Comparison of ENCODE assay signal across 9 mouse cellular contexts in the genomic region with DNA sequence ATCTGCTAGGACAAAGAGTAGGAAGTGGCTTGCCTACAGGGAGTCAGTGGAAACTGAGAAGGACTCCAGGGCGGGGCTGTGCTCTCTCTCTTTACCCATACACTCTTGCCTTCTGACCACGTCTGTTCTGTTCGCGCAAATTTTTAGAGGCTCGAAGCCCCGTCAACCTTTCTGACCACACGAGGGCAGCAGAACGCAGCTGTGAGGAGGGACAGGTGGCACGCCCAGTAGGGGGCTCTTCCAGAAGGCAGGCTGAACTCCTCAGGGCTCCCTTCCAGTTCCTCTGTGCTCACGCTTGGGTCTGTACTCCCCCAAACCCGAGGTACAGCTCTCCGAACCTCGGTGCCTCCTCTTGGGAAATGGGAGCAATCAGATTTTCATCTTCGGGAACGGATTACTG.
DNase-seq lines count a peak whose midpoint lies in the region; ATAC-seq lines count a peak whose summit lies in the region.
"Had no signal": no experiment of that assay in that cellular context is flagged by ENCODE, and none has a peak within 500 bp of the region (broad histone marks: within the 10 kb centered on the region; RNA-seq: fewer than 3 reads in every experiment).

No protein-coding gene starts in this region.

- ATAC-seq in forebrain, embryonic 14.5 days = peak; percentile 42
- ATAC-seq in hindbrain, embryonic 14.5 days (ENCODE audit: low FRiP score) = peak; percentile 18; the same call in 1 of the 2 replicates
- ATAC-seq in megakaryocyte-erythroid progenitor cell, adult 5-6 weeks (replicated peaks; ENCODE audit: low FRiP score, low TSS enrichment, poor library complexity, severe bottlenecking) = peak; percentile 71

- H3K4me2 ChIP-seq in forebrain, embryonic 14.5 days (ENCODE audit: low read length) = peak overlapping the region; percentile 77
- H3K4me2 ChIP-seq in hindbrain, embryonic 14.5 days (replicated peaks) = peak overlapping the region; percentile 18; the same call in 1 of the 2 replicates
- H3K4me2 ChIP-seq: heart, embryonic 15.5 days had no signal

- H3K4me1 ChIP-seq in forebrain, embryonic 14.5 days (ENCODE audit: control insufficient read depth, insufficient read depth, low read length) = peaks cover 35% of the 10 kb centered on the region
- H3K4me1 ChIP-seq in hindbrain, embryonic 14.5 days (replicated peaks; ENCODE audit: control insufficient read depth, insufficient read depth, low read length) = peaks cover 25% of the 10 kb centered on the region

- DNase-seq in ES-CJ7 (ENCODE audit: low read depth, low spot score) = peak; percentile 90
- peak; percentile 84 for DNase-seq in c-Kit-positive CD71-negative TER-119-negative erythroid progenitor cells, embryonic 14.5 days (ENCODE audit: low read depth)
- peak; percentile 95 for DNase-seq in forebrain, embryonic 14.5 days (ENCODE audit: low spot score)
- DNase-seq in hindbrain, embryonic 14.5 days (ENCODE audit: low spot score) = peak; percentile 94
- peak; percentile 86 for DNase-seq in left cerebral cortex, adult 18-20 months (ENCODE audit: low spot score in 2 of 2)
- DNase-seq in right cerebral cortex, postnatal 36 days (ENCODE audit: low spot score in 2 of 2) = peak; percentile 63
- DNase-seq in urinary bladder, postnatal 36 days (ENCODE audit: low spot score in 2 of 2) = peak; percentile 67 to 70

- no peaks in the 10 kb centered on the region for H3K36me3 ChIP-seq in forebrain, embryonic 14.5 days (ENCODE audit: control insufficient read depth, insufficient read depth, low read length)
- H3K36me3 ChIP-seq in hindbrain, embryonic 14.5 days (replicated peaks; ENCODE audit: control insufficient read depth, insufficient read depth) = no peaks in the 10 kb centered on the region
- H3K36me3 ChIP-seq: heart, embryonic 15.5 days had no signal

- no peak overlapping the region for H3K4me3 ChIP-seq in forebrain, embryonic 14.5 days (ENCODE audit: low read depth, low read length)
- no peak overlapping the region for H3K4me3 ChIP-seq in hindbrain, embryonic 14.5 days (replicated peaks; ENCODE audit: low read length)
- H3K4me3 ChIP-seq: heart, embryonic 15.5 days had no signal

- H3K27me3 ChIP-seq in forebrain, embryonic 14.5 days (replicated peaks; ENCODE audit: control insufficient read depth, insufficient read depth, low read length) = no peaks in the 10 kb centered on the region
- H3K27me3 ChIP-seq in hindbrain, embryonic 14.5 days (ENCODE audit: control insufficient read depth, insufficient read depth, low read length) = peaks cover 4% of the 10 kb centered on the region

- H3K9me3 ChIP-seq in forebrain, embryonic 14.5 days (replicated peaks; ENCODE audit: control insufficient read depth, low read length) = no peaks in the 10 kb centered on the region
- no peaks in the 10 kb centered on the region for H3K9me3 ChIP-seq in hindbrain, embryonic 14.5 days (ENCODE audit: control insufficient read depth, low read length)
- H3K9me3 ChIP-seq: heart, embryonic 15.5 days had no signal

- no peak overlapping the region; the same call in 1 of the 2 replicates for H3K27ac ChIP-seq in forebrain, embryonic 14.5 days (ENCODE audit: low read depth, low read length)
- H3K27ac ChIP-seq in hindbrain, embryonic 14.5 days = no peak overlapping the region
- H3K27ac ChIP-seq: heart, embryonic 15.5 days had no signal

- H3K9ac ChIP-seq in forebrain, embryonic 14.5 days (ENCODE audit: low read length) = no peak overlapping the region
- no peak overlapping the region for H3K9ac ChIP-seq in hindbrain, embryonic 14.5 days
- H3K9ac ChIP-seq: heart, embryonic 15.5 days had no signal

- 3% methylated on average over 15 of the region's 15 CpGs for WGBS in forebrain, embryonic 14.5 days
- WGBS in hindbrain, embryonic 14.5 days = 3% methylated on average over 15 of the region's 15 CpGs

Comparison
In these comparisons a context has a peak if more than half of its experiments do, and no peak if none do; other contexts are left out.
1. ATAC-seq: peak in every context shown above with its lines; median percentile 71 in megakaryocyte-erythroid progenitor cell, adult 5-6 weeks; 42 in forebrain, embryonic 14.5 days; 18 in hindbrain, embryonic 14.5 days.